Mouse (Mus musculus) forebrain, embryonic 16.5 days (tissue): ENCODE results near the gene Ano6. TPM values are rescaled to one million over a fixed set of nuclear protein-coding genes. Genes with fewer than 3 reads are reported as not detected.

Experiments
- ATAC-seq: fragments of 200-750 bp; cut with Nextera tagmentation; 2 replicates; pipeline ENCODE4 v1.8.0; 2017; ENCODE audit warnings: mild to moderate bottlenecking, moderate library complexity
- H3K27ac ChIP-seq: fragments of 300-500 bp; sonication (generic); 2 replicates; pipeline ENCODE4 v1.5.1; 2014; ENCODE audit warnings: low read length, control low read depth
- H3K27me3 ChIP-seq: fragments of 300-500 bp; sonication (generic); replicated peaks from 2 replicates; pipeline ENCODE4 v1.6.1; 2014; ENCODE audit warnings: low read length; ENCODE audit not compliant: control insufficient read depth, insufficient read depth
- H3K36me3 ChIP-seq: fragments of 300-500 bp; sonication (generic); 2 replicates; pipeline ENCODE4 v1.6.1; 2014; ENCODE audit not compliant: control insufficient read depth, insufficient read depth
- H3K4me1 ChIP-seq: fragments of 300-500 bp; sonication (generic); replicated peaks from 2 replicates; pipeline ENCODE4 v1.6.1; 2014; ENCODE audit warnings: low read length; ENCODE audit not compliant: control insufficient read depth, insufficient read depth
- H3K4me2 ChIP-seq: fragments of 300-500 bp; sonication (generic); 2 replicates; pipeline ENCODE4 v1.6.1; 2014; ENCODE audit warnings: mild to moderate bottlenecking, low read length, control low read depth
- H3K4me3 ChIP-seq: fragments of 300-500 bp; sonication (generic); replicated peaks from 2 replicates; pipeline ENCODE4 v1.5.1; 2014; ENCODE audit warnings: mild to moderate bottlenecking, low read length, control low read depth
- H3K9ac ChIP-seq: fragments of 300-500 bp; sonication (generic); replicated peaks from 2 replicates; pipeline ENCODE4 v1.6.1; 2014; ENCODE audit warnings: low read depth, low read length, control low read depth
- H3K9me3 ChIP-seq: fragments of 300-500 bp; sonication (generic); 2 replicates; pipeline ENCODE4 v1.6.1; 2016; ENCODE audit warnings: low read length; ENCODE audit not compliant: control insufficient read depth
- WGBS: fragments of 180-500 bp; shearing (Covaris S2); extraction: QIAGEN DNeasy Blood & Tissue Kit; methylation state at CpG from one replicate; pipeline ENCODE4 v1.1.7; 2014; 5-methylcytosine and 5-hydroxymethylcytosine counted together
- polyA plus RNA-seq: library from polyadenylated mRNA; unstranded; fragments of >200 nt; fragmentation: Nextera tagmentation; extraction: Ambion mirVana; gene quantifications from 2 replicates; pipeline ENCODE4 v1.2.1, GENCODE M21; 2015

The Ano6 gene
- polyA plus RNA-seq, 1 experiment from 2014 or later, result 24.6 TPM

DNA sequence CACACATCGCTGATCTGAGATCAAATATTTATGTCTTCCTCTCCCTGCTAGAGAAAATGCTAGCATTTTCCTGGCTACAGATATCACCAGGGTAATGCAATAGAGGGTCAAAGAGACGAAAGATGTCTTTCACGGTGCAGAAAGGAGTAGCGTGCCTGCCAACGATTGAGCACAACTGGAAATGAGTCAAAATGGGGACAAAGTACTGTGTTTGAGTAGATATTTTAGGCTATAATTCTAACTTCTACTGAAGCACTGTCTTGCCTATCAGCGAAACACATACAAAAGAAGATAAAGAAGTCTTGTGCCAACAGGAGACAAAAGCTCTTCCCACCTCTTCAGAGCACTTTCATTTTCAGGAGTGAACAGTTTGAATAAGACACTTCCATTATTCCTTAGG, 16.4 kb upstream of the Ano6 start:
- no peak overlapping the region for H3K27ac ChIP-seq
- no peaks in the 10 kb centered on the region for H3K36me3 ChIP-seq
- H3K4me3 ChIP-seq, result no peak overlapping the region
- no peaks in the 10 kb centered on the region for H3K9me3 ChIP-seq
- H3K4me1 ChIP-seq, result no peaks in the 10 kb centered on the region
- H3K27me3 ChIP-seq, result no peaks in the 10 kb centered on the region
- 77% methylated on average over 6 of the region's 6 CpGs for WGBS
- H3K9ac ChIP-seq, result no peak overlapping the region
- no peak for ATAC-seq
- no peak overlapping the region for H3K4me2 ChIP-seq

- no peaks in the 10 kb centered on the region for H3K27me3 ChIP-seq
- no peak overlapping the region for H3K9ac ChIP-seq
- no peaks in the 10 kb centered on the region for H3K9me3 ChIP-seq
- H3K27ac ChIP-seq, result no peak overlapping the region
- no peak for ATAC-seq
- no peaks in the 10 kb centered on the region for H3K4me1 ChIP-seq
- no peaks in the 10 kb centered on the region for H3K36me3 ChIP-seq
- H3K4me2 ChIP-seq, result no peak overlapping the region
- 94% methylated on average over 9 of the region's 9 CpGs for WGBS
- H3K4me3 ChIP-seq, result no peak overlapping the region
Measured at GRCm38 (mm10) chr15:95774674-95775414, 15.8 kb upstream of the Ano6 start.

DNA sequence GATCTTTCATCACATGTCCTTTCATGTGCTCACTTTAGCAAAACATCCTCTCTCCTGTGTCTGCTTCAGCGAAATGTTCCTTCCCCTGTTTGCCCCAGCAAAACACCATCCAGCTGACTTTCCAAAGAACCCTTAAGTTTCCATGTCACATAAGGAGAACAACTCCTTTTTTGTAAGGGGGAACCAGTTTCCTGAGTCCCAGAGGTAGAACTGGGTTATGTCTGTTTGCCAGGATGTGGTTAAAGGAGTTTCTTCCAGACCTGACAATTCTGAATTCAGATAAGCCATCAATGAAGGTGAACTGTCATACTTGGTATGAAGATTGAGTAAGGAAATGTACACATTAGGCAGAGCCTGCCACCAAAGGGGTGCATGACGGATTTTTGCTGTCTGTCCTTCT, 12.9 kb upstream of the Ano6 start:
- no peak for ATAC-seq
- no peaks in the 10 kb centered on the region for H3K27me3 ChIP-seq
- H3K27ac ChIP-seq, result no peak overlapping the region
- H3K4me2 ChIP-seq, result no peak overlapping the region
- no peaks in the 10 kb centered on the region for H3K36me3 ChIP-seq
- H3K4me1 ChIP-seq, result no peaks in the 10 kb centered on the region
- H3K9ac ChIP-seq, result no peak overlapping the region
- 97% methylated on average over 2 of the region's 2 CpGs for WGBS
- no peaks in the 10 kb centered on the region for H3K9me3 ChIP-seq
- no peak overlapping the region for H3K4me3 ChIP-seq

- no peaks in the 10 kb centered on the region for H3K36me3 ChIP-seq
- ATAC-seq, result no peak
- no peaks in the 10 kb centered on the region for H3K4me1 ChIP-seq
- no peak overlapping the region for H3K4me3 ChIP-seq
- no peak overlapping the region for H3K4me2 ChIP-seq
- H3K27me3 ChIP-seq, result no peaks in the 10 kb centered on the region
- no peaks in the 10 kb centered on the region for H3K9me3 ChIP-seq
- 91% methylated on average over 4 of the region's 4 CpGs for WGBS
- no peak overlapping the region for H3K9ac ChIP-seq
- H3K27ac ChIP-seq, result no peak overlapping the region
Measured at GRCm38 (mm10) chr15:95778710-95779109, 11.9 kb upstream of the Ano6 start.

DNA sequence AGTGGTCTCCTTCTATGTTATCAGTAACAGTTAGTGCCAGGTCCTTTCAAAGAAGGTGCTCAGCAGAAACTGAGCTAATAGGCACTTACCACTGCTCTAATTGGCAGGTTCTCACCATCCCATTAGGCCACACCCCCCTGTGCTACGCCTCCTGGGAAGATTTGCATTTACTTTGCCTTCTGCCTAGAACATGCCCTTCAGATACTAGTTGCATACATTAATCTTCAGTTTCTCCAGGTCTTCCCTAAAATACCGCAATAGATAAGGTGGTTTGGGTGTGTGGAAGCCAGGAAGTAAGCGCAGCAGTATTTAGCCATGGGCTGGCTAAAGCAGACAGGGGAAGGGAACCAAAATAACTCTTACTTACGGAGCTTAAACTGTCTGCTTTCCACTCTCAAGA, 4.0 kb upstream of the Ano6 start:
- no peaks in the 10 kb centered on the region for H3K27me3 ChIP-seq
- peaks cover 9% of the 10 kb centered on the region for H3K4me1 ChIP-seq
- 71% methylated on average over 4 of the region's 4 CpGs for WGBS
- no peaks in the 10 kb centered on the region for H3K36me3 ChIP-seq
- H3K4me2 ChIP-seq, result no peak overlapping the region
- H3K9me3 ChIP-seq, result no peaks in the 10 kb centered on the region
- H3K27ac ChIP-seq, result no peak overlapping the region
- no peak for ATAC-seq
- no peak overlapping the region for H3K9ac ChIP-seq
- no peak overlapping the region for H3K4me3 ChIP-seq

- Histone ChIP-seq H3K4me2 (no peak overlapping the region), H3K4me1 (peaks cover 17% of the 10 kb centered on the region)
Measured at GRCm38 (mm10) chr15:95787578-95787977, 3.1 kb upstream of the Ano6 start.

DNA sequence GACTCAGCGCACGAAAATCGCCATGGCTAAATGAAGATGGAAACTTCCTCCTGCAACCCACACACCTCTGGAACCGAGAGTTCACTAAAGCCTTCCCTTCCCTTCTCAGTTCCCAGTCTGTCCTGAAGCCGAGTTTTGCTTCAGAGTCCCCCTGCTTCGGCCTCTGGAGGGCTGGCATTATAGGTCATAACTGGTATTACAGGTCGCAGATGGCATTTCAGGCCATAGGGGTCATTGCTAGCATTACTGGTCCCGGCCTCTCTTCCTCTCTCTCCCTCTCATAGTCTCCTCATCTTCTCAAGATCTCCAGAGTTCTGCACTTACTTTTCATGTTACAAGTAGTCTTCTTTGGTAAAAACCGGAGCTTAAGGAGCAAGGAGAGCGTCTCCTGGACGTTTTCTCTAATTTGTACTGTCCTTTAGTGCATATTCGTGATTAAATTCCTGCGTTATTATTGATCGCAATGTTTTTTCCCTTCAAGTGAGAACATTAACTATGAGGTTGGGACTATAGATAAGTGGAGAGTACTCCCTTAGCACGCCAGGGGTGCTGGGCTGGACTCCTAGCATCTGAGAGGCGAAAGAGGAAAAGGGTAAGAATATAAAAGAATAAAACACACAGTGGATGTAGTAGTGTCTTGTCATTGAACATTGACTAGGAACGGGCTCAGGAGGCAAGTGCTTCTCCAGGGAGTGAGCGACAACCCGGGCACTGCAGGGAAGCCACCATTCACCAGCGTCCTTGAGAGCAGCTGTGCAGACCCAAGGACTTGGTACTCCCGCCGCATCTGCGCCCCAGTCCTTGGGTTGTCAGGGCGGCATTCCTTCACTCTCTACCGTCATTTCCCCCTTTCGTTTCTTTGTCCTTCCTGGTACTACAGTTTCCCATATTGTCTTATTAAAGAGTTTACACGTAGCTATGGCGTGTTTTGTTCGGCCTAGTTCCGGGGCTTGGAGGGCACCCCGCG, 798 bp upstream of the Ano6 start:
- peak overlapping the region; percentile 88 for H3K4me2 ChIP-seq
- no peaks in the 10 kb centered on the region for H3K36me3 ChIP-seq
- H3K27me3 ChIP-seq, result no peaks in the 10 kb centered on the region
- 14% methylated on average over 32 of the region's 32 CpGs for WGBS
- peaks cover 24% of the 10 kb centered on the region for H3K4me1 ChIP-seq
- peak overlapping the region; percentile 68 for H3K27ac ChIP-seq
- peak overlapping the region; percentile 74 for H3K9ac ChIP-seq
- no peaks in the 10 kb centered on the region for H3K9me3 ChIP-seq
- peak overlapping the region; percentile 64 for H3K4me3 ChIP-seq
- peak; percentile 48 for ATAC-seq

More at GRCm38 (mm10) chr15:95787578-95787977, 3.1 kb upstream of the Ano6 start:
- no peak for ATAC-seq
- Histone ChIP-seq H3K27ac (no peak overlapping the region), H3K27me3 (no peaks in the 10 kb centered on the region), H3K36me3 (no peaks in the 10 kb centered on the region), H3K4me3 (no peak overlapping the region), H3K9me3 (no peaks in the 10 kb centered on the region), H3K9ac (no peak overlapping the region)
- WGBS, result 61% methylated on average over 3 of the region's 3 CpGs

DNA sequence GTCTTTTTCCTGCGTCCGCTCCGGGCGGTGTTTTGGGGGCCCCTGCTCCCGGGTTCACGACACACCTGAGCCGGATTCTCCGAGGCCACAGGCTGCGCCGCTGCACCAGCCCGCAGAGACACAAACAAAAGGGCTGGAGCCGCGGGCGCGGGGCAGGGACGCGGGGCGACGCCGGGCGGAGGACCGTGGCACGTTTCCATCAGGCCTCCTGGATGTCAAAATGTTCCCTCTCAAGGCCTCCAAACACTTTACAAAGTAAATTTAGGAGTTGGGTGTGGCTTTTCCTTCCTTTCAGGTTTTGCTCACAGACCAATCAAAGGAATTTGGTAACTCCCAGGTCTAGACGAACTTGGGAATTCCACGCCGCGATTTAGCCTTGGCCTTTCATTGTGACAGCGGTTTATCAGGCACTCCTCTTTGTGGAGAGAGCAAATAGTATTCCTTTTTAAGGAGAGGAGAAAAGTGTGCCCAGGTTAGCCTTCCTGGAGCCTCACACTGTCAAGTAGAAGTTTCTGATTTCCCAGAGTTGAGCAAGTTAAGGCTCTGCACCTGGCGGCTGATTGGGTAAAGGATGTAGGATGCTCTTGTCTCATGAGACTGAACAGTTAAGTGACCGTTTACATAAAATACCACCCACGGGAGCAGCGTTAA, 623 bp downstream of the Ano6 start:
- Histone ChIP-seq H3K27me3 (no peaks in the 10 kb centered on the region), H3K4me3 (peak overlapping the region; percentile 64), H3K9me3 (no peaks in the 10 kb centered on the region), H3K36me3 (no peaks in the 10 kb centered on the region), H3K27ac (peak overlapping the region; percentile 70), H3K4me1 (peaks cover 35% of the 10 kb centered on the region), H3K4me2 (peak overlapping the region; percentile 88), H3K9ac (peak overlapping the region; percentile 74)
- ATAC-seq, result peak; percentile 22
- WGBS, result 1% methylated on average over 32 of the region's 32 CpGs

GRCm38 (mm10) chr15:95791855-95792254, 1.2 kb downstream of the Ano6 start:
- no peaks in the 10 kb centered on the region for H3K27me3 ChIP-seq
- H3K4me2 ChIP-seq, result peak overlapping the region; percentile 88
- 61% methylated on average over 5 of the region's 5 CpGs for WGBS
- ATAC-seq, result no peak
- no peak overlapping the region; the same call in 1 of the 2 replicates for H3K9ac ChIP-seq
- H3K36me3 ChIP-seq, result no peaks in the 10 kb centered on the region
- no peaks in the 10 kb centered on the region for H3K9me3 ChIP-seq
- H3K4me3 ChIP-seq, result peak overlapping the region; percentile 64
- peaks cover 35% of the 10 kb centered on the region for H3K4me1 ChIP-seq
- no peak overlapping the region for H3K27ac ChIP-seq
